Mouse (Mus musculus): ENCODE results near the gene Capg. TPM values are rescaled to one million over a fixed set of nuclear protein-coding genes. Genes with fewer than 3 reads are reported as not detected.
"Not testable (repeated sequence)": the region's sequence is repeated elsewhere in the genome, so short reads cannot be mapped to it uniquely, and the experiment has no call there.

Gene Capg
- total RNA-seq, 2 experiments from 2014 or later: 8.1 to 10.5 TPM

GRCm38 (mm10) chr6:72532580-72532979 lies 11.6 kb upstream of the Capg start:
- DNase-seq: no peak

- DNase-seq: not testable (repeated sequence)
Measured at GRCm38 (mm10) chr6:72533555-72533954, 10.6 kb upstream of the Capg start.

GRCm38 (mm10) chr6:72534035-72534809 lies 10.0 kb upstream of the Capg start:
- DNase-seq: peak; percentile 48

- DNase-seq: peak; percentile 63
Measured at GRCm38 (mm10) chr6:72535165-72535564, 9.0 kb upstream of the Capg start.

- no peak for DNase-seq
Measured at GRCm38 (mm10) chr6:72537998-72538500, 6.1 kb upstream of the Capg start.

- peak; percentile 89 for DNase-seq
Measured at GRCm38 (mm10) chr6:72538562-72539031, 5.6 kb upstream of the Capg start.

GRCm38 (mm10) chr6:72543265-72543850 lies 833 bp upstream of the Capg start:
- no peak for DNase-seq

- DNase-seq: no peak
Measured at GRCm38 (mm10) chr6:72545377-72545776, 1.2 kb downstream of the Capg start.

- no peak for DNase-seq
Measured at GRCm38 (mm10) chr6:72547121-72547520, 2.9 kb downstream of the Capg start.

GRCm38 (mm10) chr6:72547862-72548261 lies 3.7 kb downstream of the Capg start:
- DNase-seq: no peak

GRCm38 (mm10) chr6:72549041-72549580 lies 4.9 kb downstream of the Capg start:
- DNase-seq: peak; percentile 65

GRCm38 (mm10) chr6:72550025-72550424 lies 5.8 kb downstream of the Capg start:
- no peak for DNase-seq

GRCm38 (mm10) chr6:72550503-72551100 lies 6.4 kb downstream of the Capg start:
- no peak for DNase-seq

GRCm38 (mm10) chr6:72552171-72553078 lies 8.2 kb downstream of the Capg start:
- DNase-seq: peak; percentile 77

- DNase-seq: no peak
Measured at GRCm38 (mm10) chr6:72553079-72553412, 8.9 kb downstream of the Capg start.

- no peak for DNase-seq
Measured at GRCm38 (mm10) chr6:72560801-72561200, 16.6 kb downstream of the Capg start.

GRCm38 (mm10) chr6:72562486-72562885 lies 18.3 kb downstream of the Capg start:
- no peak for DNase-seq

GRCm38 (mm10) chr6:72562894-72563293 lies 18.7 kb downstream of the Capg start:
- DNase-seq: peak; percentile 31

GRCm38 (mm10) chr6:72565506-72565905 lies 21.3 kb downstream of the Capg start:
- no peak for DNase-seq

GRCm38 (mm10) chr6:72566044-72566443 lies 21.9 kb downstream of the Capg start:
- peak; percentile 68 for DNase-seq

- DNase-seq: no peak
Measured at GRCm38 (mm10) chr6:72567508-72567907, 23.3 kb downstream of the Capg start.

GRCm38 (mm10) chr6:72568736-72569135 lies 24.5 kb downstream of the Capg start:
- no peak for DNase-seq
